Mouse (Mus musculus): Measurements from ENCODE around the gene Golgb1.

Golgb1 gene

DNA sequence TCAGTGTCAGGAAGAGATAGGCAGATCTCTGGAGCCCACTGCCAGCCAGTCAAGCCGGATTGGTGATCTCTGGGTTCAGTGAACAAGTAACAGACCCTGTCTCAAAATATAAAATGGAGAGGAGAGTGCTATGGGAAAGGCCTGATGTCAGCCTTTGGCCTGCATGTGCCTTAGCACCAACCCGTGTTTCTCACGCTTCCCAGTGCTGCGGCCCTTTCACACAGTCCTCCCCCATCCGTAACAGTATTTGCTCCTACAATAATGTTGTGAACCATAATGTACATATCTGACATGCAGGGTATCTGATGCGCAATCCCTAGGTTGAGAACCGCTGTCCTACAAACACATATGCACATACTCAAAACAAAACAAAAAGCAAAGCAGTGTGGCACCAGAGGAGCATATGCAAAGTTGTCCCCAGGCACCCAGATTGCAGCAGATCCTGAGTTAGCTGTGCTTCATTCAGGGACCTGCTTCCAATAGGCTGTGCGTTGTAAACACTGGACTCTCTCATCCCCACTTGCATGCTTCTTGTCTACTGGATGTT lies 46.2 kb downstream of the Golgb1 start:
- DNase-seq = no peak

GRCm38 (mm10) chr16:36921980-36922379 lies 47.0 kb downstream of the Golgb1 start:
- DNase-seq = peak; percentile 45

DNA sequence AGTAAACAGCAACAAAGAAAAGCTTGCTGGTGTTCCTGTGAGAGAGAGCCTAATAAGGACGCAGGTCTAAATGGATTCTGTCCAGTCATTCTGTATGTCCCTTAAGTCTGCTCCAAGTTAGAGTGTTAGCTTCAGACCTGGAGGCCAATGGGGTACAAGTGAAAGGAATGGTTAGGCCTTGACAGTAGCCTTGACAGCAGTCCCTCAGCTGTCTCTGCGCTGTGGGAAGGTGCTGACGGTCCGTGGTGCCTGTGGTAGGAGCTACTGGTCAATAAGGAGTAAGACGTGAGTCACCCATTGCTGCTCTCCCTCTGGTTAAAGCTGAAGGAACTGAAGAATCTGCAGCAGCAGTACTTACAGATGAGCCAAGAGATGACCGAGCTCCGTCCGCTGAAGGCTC lies 49.4 kb downstream of the Golgb1 start:
- DNase-seq = no peak

DNA sequence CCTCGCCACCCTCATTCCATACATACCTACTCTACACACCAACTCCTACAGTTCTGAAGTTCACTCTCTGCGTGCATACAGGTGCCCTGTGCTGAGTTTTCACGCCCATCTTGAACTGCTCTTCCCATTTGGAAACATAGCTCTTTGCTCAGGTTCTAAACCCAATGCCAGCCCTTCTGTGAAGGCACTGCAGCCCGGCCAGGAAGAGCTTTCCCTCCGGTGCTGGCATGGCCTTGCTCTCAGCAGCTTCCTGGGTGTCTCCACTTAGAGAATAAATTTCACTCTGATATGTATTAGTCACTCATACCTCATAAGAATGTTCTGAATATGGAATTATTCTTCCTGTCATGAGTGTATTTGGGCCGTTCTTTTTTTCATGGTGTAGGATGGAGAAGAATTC lies 50.4 kb downstream of the Golgb1 start:
- DNase-seq = no peak

- DNase-seq = no peak
Observed at GRCm38 (mm10) chr16:36925797-36926196, 50.9 kb downstream of the Golgb1 start.

DNA sequence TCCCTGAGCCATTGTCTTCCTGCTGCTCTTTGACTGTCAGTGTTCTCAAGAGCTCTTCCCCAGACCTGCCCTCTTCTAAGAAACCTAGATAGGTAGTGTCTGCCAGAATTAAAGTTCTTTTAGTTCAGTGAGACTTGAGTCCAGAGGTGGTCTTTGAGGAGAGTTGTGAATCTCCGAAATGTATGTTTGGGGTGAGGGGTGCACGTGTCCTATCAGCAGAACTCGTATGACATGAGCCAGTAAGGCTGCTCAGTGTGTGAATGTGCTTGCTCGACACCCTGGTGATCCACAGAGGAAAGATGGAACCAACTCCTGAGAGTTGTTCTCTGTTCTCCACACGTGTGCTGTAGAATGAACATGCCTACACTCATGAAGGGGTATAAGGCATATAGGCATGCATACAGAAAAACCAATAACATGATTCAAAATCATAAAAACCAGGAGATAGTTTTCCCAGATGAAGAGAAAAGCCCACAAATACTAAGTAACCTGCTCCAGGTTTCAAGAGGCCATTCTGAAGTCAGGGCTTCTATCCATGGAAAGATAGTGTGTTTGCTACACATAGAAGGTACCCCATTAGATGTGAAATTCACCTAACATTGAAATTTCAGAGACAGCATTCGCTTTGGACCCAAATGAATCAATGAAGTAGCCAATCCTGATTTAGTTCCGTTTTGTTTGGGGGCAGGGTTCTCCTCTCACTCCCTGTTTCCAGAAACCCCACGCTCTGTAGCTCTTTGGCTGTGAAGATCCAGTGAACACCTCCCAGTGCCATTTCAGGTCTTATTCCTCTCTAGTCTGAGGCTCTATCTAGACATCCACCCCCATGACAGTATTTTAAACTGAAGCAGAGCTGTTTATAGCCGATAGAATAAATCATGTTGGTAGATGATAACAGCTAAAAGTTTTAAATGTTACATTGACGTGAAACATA lies 51.8 kb downstream of the Golgb1 start:
- no peak for DNase-seq

DNA sequence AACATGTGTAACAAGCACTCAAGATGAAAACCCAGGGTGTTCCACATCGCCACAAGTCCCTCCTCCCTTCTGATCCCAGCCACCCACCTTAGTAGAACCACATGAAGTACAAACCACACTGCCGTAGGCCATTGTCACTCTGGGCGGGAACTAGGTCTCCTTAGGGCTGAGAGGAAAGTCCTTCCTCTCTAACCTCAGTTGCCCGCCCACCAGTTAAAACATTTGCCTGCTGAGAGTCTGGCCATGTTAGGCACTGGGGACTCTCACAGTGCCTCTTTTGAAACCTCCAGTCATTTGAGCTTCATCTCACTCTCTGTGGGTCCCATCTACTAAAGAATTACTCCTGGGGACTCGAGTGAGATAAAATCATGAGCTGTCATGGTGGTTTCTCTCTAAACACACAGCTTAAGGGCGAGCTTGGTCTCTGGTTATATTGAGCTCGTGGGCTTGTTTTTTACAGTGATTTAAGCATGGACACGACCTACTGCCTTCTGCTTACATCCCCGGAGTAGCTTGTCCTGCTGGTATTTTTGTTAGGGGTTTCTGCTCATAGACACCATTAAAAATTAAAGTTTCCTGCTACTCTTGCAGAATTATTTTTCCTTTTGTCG lies 52.7 kb downstream of the Golgb1 start:
- DNase-seq = peak; percentile 45

DNA sequence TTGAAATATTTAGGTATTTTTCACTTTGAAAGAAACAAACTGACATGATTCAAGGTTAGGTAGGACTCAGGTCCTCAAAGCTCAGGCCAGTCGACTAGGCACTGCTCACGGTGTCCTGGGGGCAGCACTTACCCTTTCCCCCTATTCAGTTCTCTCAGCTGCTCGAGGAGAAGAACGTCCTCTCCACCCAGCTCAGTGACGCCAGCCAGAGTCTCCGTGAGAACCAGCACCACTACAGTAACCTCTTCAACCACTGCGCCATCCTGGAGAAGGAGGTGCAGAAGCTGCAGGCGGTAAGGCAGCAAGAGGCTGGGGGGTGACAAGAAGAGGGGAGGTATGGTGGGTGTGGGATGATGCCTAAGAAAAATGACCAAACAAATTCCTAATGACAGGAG lies 53.2 kb downstream of the Golgb1 start:
- no peak for DNase-seq

- DNase-seq = no peak
Observed at GRCm38 (mm10) chr16:36929216-36929615, 54.3 kb downstream of the Golgb1 start.

- no peak for DNase-seq
Observed at GRCm38 (mm10) chr16:36930231-36931136, 55.5 kb downstream of the Golgb1 start.

DNA sequence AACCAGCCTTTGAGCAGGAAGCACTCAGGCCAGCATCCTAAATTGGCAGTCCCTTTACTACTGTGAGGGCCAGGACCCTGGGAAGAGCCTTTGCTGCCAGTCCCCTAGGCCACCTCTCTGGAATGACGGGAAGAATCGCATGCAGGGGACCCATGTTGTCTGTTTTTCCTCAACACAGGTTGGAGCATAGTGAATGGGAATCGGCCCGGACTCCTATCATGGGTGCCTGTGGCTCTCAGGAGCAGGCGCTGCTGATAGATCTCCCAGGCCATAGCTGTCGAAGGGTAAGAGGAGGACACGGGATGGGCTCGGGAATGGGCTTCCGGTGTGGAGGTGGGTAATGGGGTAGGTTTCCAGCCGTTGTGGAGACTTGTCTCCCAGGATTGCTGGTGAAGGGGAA lies 56.4 kb downstream of the Golgb1 start:
- no peak for DNase-seq

DNA sequence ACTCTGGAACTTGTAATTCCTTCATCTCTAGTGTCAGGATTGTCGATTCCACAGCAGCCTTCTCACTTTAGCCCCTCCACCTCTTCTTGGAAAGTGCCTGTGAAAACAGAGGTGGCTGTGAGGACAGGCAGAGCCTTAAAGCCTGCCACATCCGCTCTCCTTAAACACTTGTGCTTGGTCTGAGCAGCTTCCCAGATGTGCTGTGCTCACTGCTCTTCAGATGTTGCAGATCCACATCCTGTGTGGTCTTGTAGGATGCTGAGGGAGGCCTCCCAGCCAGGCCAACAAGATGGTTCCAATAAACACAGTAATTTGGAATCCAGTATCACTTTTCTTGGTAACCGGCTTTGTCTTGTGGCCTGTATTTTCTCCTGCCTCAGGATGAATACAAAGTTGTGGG lies 57.0 kb downstream of the Golgb1 start:
- peak; percentile 48 for DNase-seq

- no peak for DNase-seq
Observed at GRCm38 (mm10) chr16:36932546-36932945, 57.6 kb downstream of the Golgb1 start.

DNA sequence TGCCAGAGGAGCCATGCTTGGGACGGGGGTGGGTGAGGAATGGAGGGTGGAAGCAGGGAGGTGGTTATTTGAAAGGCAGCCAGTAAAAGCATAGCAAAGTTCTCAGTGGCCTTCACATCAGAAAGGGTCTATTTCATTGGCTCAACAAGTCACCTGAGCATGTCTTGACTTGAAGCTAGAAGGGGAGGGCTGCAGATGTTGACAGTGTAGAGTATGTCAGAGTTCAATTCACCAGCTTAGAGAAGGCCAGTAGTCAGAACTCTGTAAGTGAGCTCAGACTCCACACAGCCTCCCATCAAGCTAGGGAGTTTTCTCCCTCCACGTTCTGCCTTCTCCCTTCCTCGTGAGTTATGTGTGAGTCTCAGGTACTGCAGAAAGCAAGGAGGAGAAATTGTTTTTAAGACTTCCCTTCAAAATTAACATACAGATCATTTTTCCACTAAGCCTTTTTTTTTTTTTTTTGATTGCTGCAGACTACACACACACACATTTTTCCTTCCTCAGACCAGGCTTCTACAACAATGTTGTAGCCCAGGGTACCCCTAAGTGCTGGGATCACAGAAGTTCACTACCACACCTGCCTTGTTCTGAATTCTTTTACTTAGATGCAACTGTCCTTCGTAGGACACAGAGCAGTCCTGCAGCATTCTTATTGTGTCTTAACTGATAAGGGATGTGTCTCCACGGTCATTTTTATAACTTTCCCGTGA lies 59.3 kb downstream of the Golgb1 start:
- DNase-seq = peak; percentile 43

GRCm38 (mm10) chr16:36934841-36935620 lies 60.1 kb downstream of the Golgb1 start, which contains the start of gene Hcls1:
Hcls1 (plus strand) TSS chr16:36934983.
- DNase-seq = peak; percentile 84

GRCm38 (mm10) chr16:36935814-36936213 lies 60.9 kb downstream of the Golgb1 start:
- DNase-seq = no peak

DNA sequence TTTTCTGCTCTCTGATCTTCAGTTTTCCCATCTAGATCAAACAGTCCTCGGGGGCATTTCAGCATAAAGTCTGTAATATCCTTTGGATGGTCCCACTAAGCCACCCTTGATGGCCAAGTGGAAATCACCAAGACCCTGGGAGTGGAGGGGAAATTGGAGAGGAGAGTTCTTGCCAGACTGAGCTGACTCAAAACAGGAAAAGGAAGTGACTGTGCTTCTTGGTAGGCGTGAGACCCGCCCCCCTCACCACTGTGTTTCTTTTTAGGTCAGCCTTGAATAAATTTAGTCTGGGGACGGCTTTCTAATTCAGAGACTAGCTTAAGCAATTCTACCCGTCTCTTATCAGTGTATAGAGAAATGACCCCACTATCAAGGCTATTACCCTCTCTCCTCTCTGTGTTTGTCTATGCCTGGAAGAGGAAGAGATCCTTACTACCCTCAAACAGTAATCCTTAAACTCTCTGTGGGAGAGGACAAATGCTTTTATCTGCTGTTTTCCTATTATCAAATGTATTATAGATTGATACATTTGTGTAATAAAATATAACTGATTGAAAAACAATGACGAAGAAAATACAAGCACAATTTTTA lies 66.3 kb downstream of the Golgb1 start:
- DNase-seq = peak; percentile 36

DNA sequence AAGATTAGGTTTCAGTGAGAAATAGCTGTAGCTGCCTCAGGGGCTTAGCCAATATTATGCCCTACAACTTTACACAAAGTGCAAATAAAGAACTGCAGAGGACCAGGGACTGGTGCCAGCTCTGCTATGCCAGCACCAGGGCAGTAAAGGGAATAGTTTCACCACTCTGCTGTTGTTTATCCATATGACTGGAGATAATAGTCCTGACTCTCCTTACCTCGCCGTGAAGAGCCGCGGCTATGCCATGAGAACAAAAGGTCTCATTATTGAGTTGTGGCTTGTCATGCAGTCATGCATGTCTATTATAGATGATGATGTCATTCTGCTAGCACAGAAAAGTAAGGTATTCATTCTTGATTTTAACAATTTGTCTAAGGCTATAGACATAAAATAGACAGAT lies 67.0 kb downstream of the Golgb1 start:
- DNase-seq = no peak

DNA sequence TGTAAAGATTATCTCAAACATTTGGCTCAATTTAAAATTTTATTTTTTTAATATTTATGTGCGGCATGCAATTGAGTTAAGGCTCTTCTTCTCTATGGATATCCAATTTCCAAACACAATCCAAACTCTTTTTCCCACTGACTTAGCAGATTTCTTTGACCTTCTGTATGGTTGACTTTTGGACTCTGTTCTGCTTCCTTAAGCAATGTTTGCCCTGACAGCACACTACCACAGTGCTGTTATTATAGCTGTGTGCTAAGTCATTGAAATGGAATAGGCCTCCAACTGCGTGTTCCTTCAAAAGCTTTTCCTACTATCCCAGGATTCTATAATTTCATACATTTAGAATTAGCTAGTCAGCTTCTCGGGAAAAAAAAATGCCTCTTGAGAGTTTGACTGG lies 68.7 kb downstream of the Golgb1 start:
- no peak for DNase-seq

- no peak for DNase-seq
Observed at GRCm38 (mm10) chr16:36944895-36945424, 70.0 kb downstream of the Golgb1 start.

Measured in thymus, postnatal 4 days (tissue).